Mouse (Mus musculus) liver, embryonic 14.5 days (tissue): ENCODE measurements around the gene Fcrl5. TPM values are rescaled to one million over a fixed set of nuclear protein-coding genes. Genes with fewer than 3 reads are reported as not detected.

Source experiments
- ATAC-seq: fragments of 200-750 bp; cut with Nextera tagmentation; 2 replicates; pipeline ENCODE4 v1.8.0; 2017; ENCODE audit warnings: moderate number of reproducible peaks, mild to moderate bottlenecking, moderate library complexity; ENCODE audit not compliant: insufficient read depth
- DNase-seq, 3 experiments: peaks; one replicate each; pipeline ENCODE4 v3.0.0-alpha.2; 2012 to 2013; ENCODE audit warnings: low read depth in 3 of 3, low spot score in 3 of 3
- H3K27ac ChIP-seq: fragments of 300-500 bp; sonication (generic); 2 replicates; pipeline ENCODE4 v1.5.1; 2014; ENCODE audit warnings: moderate library complexity, mild to moderate bottlenecking, control low read depth, inconsistent platforms
- H3K27me3 ChIP-seq: fragments of 300-500 bp; sonication (generic); 2 replicates; pipeline ENCODE4 v1.6.1; 2014; ENCODE audit warnings: mild to moderate bottlenecking, low read length, moderate library complexity; ENCODE audit not compliant: control insufficient read depth, insufficient read depth
- H3K36me3 ChIP-seq: fragments of 300-500 bp; sonication (generic); replicated peaks from 2 replicates; pipeline ENCODE4 v1.6.1; 2014; ENCODE audit warnings: low read depth; ENCODE audit not compliant: control insufficient read depth, insufficient read depth
- H3K4me1 ChIP-seq, 2 experiments: fragments of 200-500 bp in 1 of 2; fragments of 300-500 bp in 1 of 2; sonication (generic) in 1 of 2; replicated peaks; 2 replicates each; pipeline ENCODE4 v1.6.1; 2012 to 2014; ENCODE audit warnings: antibody characterized with exemption in 1 of 2, inconsistent platforms in 1 of 2, low read length in 1 of 2; ENCODE audit not compliant: control insufficient read depth in 2 of 2, insufficient read depth in 2 of 2
- H3K4me2 ChIP-seq: fragments of 300-500 bp; sonication (generic); 2 replicates; pipeline ENCODE4 v1.6.1; 2014; ENCODE audit warnings: low read depth, mild to moderate bottlenecking, control low read depth, moderate library complexity
- H3K4me3 ChIP-seq, 2 experiments: fragments of 200-500 bp in 1 of 2; fragments of 300-500 bp in 1 of 2; sonication (generic) in 1 of 2; 2 replicates each; pipeline ENCODE4 v1.5.1; 2012 to 2014; ENCODE audit warnings: low read depth in 2 of 2, low read length in 2 of 2, mild to moderate bottlenecking in 2 of 2, control low read depth in 1 of 2, inconsistent platforms in 1 of 2, moderate library complexity in 1 of 2; ENCODE audit not compliant: insufficient read depth in 1 of 2
- H3K9ac ChIP-seq: fragments of 300-500 bp; sonication (generic); replicated peaks from 2 replicates; pipeline ENCODE4 v1.6.1; 2014; ENCODE audit warnings: mild to moderate bottlenecking, control low read depth, moderate library complexity
- H3K9me3 ChIP-seq: fragments of 300-500 bp; sonication (generic); 2 replicates; pipeline ENCODE4 v1.6.1; 2016; ENCODE audit warnings: low read length, mixed read lengths; ENCODE audit not compliant: control insufficient read depth
- CTCF ChIP-seq: IDR thresholded peaks from 2 replicates; pipeline ENCODE4 v1.5.1; 2016; ENCODE audit warnings: antibody characterized with exemption, low read depth, control low read depth
- EP300 ChIP-seq: IDR thresholded peaks from 2 replicates; pipeline ENCODE4 v1.6.1; 2016; ENCODE audit warnings: antibody characterized with exemption, low read depth
- WGBS: fragments of 180-500 bp; shearing (Covaris S2); extraction: QIAGEN DNeasy Blood & Tissue Kit; methylation state at CpG from one replicate; pipeline ENCODE4 v1.1.7; 2014; ENCODE audit not compliant: insufficient replicate concordance; 5-methylcytosine and 5-hydroxymethylcytosine counted together
- polyA plus RNA-seq, 2 experiments: library from polyadenylated mRNA; depleted of rRNA in 1 of 2; stranded (reverse) in 1 of 2; unstranded in 1 of 2; fragments of >200 nt; fragmentation: Nextera tagmentation in 1 of 2; extraction: Ambion mirVana in 1 of 2; gene quantifications; 2 replicates each; pipeline versions ENCODE4 v1.2.1 to v1.2.3; 2012 to 2014

Fcrl5 gene
- polyA plus RNA-seq, 2 experiments = not detected

DNA sequence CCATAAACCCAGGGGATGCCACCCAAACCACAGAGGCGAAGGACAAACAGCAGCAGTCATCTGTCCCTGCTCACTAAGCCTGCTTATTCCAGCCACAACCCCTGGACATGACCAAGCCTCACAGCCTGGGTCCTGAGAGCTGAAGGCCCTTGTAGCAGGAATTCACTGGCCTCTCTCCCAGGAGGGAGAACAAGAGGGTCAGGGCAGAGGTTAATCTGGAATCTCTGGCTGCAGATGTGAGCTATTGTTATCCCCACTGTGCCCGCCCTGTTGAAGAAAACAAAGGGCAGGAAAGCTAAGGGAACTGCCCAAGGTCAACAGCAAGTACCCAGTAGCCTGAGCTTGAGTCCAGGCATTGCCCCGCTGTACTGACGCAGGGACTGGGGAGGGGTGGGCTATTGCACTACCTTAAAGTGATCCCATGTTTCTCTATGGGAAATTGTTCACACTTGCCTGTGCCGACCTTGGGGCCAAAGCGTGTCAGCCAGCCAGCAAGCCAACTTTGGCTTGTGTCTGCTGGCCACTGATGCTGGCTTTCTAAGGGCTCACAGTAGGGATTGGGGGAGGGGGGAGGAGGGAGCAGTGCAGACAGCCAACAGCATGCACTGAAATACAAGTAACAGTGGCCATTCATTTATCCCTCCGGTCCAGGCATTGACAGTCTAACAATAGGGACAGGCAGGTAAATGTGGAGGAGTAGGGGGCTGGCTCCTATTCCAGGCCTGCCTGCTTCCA, 107.1 kb downstream of the Fcrl5 start:
- H3K9me3 ChIP-seq = no peaks in the 10 kb centered on the region
- WGBS = 69% methylated on average over 7 of the region's 7 CpGs
- H3K27me3 ChIP-seq = no peaks in the 10 kb centered on the region
- no peak overlapping the region for H3K9ac ChIP-seq
- no peaks in the 10 kb centered on the region for H3K36me3 ChIP-seq
- DNase-seq (no peak), ATAC-seq (no peak)
- no peak overlapping the region for H3K4me3 ChIP-seq
- H3K4me2 ChIP-seq = no peak overlapping the region
- no peak for TF ChIP-seq CTCF
- TF ChIP-seq EP300 = no peak
- H3K4me1 ChIP-seq = 0 out of 4 replicates have a peak, but pooled peaks cover 0 to 2% of the 10 kb centered on the region in 2 experiments
- no peak overlapping the region for H3K27ac ChIP-seq

DNA sequence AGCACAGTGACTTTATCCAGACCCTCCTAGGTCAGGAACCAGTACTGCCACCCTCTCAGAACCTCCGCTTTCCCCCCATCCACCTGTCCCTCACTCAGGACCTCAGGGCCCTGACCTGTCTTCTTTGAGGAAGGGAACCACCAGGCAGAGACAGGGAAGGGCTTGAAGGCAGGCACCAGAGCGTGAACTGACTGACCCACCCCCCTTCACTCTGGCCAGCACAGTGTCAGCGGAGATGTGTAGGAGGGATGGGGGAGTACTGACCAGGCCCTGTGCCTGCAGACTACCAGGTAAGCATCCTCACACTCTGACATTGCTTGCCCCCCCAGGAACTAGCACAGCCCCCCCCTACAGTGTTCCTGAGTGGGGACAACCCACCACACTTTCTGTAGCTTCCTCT, 110.0 kb downstream of the Fcrl5 start:
- Histone ChIP-seq H3K27me3 (no peaks in the 10 kb centered on the region; the same call in 1 of the 2 replicates), H3K4me1 (no peaks in the 10 kb centered on the region), H3K36me3 (no peaks in the 10 kb centered on the region), H3K4me3 (no peak overlapping the region), H3K9me3 (no peaks in the 10 kb centered on the region), H3K27ac (no peak overlapping the region), H3K9ac (no peak overlapping the region), H3K4me2 (no peak overlapping the region)
- TF ChIP-seq EP300 = no peak
- no peak for TF ChIP-seq CTCF
- WGBS = 74% methylated on average over 3 of the region's 3 CpGs
- no peak for DNase-seq
- ATAC-seq = no peak

DNA sequence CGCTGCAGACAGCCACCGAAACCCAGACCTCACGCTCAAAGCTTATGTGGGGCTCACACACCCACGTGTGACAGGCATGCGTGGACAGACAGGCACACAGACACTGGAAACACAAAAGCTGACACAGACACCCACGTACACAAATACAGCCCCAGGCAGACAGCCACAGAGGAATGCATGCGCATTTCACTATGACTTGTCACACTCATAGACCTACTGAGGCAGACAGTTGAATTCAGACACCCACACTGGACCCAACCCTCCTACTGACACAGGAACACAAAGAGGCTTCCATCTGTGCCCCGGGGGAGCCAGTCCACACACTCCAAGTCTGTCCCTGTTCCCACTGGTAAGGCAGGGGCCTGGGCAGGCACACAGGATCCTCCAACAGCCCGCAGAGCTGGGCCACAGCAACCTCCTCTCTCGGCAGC, 110.7 kb downstream of the Fcrl5 start:
- H3K9me3 ChIP-seq = no peaks in the 10 kb centered on the region
- DNase-seq (no peak), ATAC-seq (no peak)
- no peaks in the 10 kb centered on the region for H3K36me3 ChIP-seq
- H3K4me3 ChIP-seq = no peak overlapping the region
- no peak overlapping the region for H3K4me2 ChIP-seq
- H3K27ac ChIP-seq = no peak overlapping the region
- H3K4me1 ChIP-seq = no peaks in the 10 kb centered on the region
- 69% methylated on average over 10 of the region's 10 CpGs for WGBS
- H3K9ac ChIP-seq = no peak overlapping the region
- no peaks in the 10 kb centered on the region; the same call in 1 of the 2 replicates for H3K27me3 ChIP-seq
- TF ChIP-seq EP300 = no peak
- TF ChIP-seq CTCF = no peak

DNA sequence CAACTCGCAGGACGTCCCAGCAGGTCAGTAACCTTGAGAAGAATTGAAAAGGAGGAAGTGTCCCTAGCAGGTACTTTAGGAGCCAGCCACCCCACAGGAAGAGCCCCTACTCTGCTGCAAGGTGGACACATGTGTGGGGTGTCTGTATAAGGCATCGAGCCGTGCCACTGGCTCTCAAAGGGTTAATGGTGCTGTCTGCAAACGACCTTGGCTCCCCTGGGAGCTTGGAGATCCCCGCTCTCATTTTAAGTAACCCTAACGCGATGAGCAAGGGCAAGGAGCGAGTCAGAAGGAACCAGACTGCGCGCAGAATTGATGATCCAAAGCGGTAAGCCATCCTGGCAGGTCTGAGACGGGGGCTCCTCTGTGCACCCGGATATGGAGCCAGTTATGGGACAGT, 114.3 kb downstream of the Fcrl5 start:
- H3K4me3 ChIP-seq = no peak overlapping the region
- WGBS = 31% methylated on average over 14 of the region's 14 CpGs
- no peaks in the 10 kb centered on the region for H3K9me3 ChIP-seq
- no peak overlapping the region for H3K27ac ChIP-seq
- ATAC-seq (no peak), DNase-seq (no peak)
- no peaks in the 10 kb centered on the region for H3K36me3 ChIP-seq
- H3K4me1 ChIP-seq = no peaks in the 10 kb centered on the region
- TF ChIP-seq CTCF = no peak
- TF ChIP-seq EP300 = no peak
- H3K4me2 ChIP-seq = no peak overlapping the region
- H3K9ac ChIP-seq = no peak overlapping the region
- H3K27me3 ChIP-seq = no peaks in the 10 kb centered on the region; the same call in 1 of the 2 replicates

Other genes starting within 250 kb of the Fcrl5 start
- 0.35 and 0.46 TPM in 2 replicates for gene Fcrls, start 172.0 kb upstream of the Fcrl5 start, polyA plus RNA-seq (2012; rRNA removed)
- 0.63 and 0.91 TPM in 2 replicates for gene Fcrls, start 172.0 kb upstream of the Fcrl5 start, polyA plus RNA-seq (2014; fragmentation: Nextera tagmentation; extraction: Ambion mirVana)
- 40.8 and 52.4 TPM in 2 replicates for gene Cd5l, start 77.9 kb upstream of the Fcrl5 start, polyA plus RNA-seq (2012; rRNA removed)
- gene Cd5l, start 77.9 kb upstream of the Fcrl5 start, polyA plus RNA-seq (2014; fragmentation: Nextera tagmentation; extraction: Ambion mirVana) = 42.0 and 45.7 TPM in 2 replicates
- 0.43 and 0.56 TPM in 2 replicates for gene Fcrl1, start 59.4 kb upstream of the Fcrl5 start, polyA plus RNA-seq (2012; rRNA removed)
- 0.88 and 0.99 TPM in 2 replicates for gene Fcrl1, start 59.4 kb upstream of the Fcrl5 start, polyA plus RNA-seq (2014; fragmentation: Nextera tagmentation; extraction: Ambion mirVana)
- 1.9 and 2.7 TPM in 2 replicates for gene Etv3, start 89.6 kb downstream of the Fcrl5 start, polyA plus RNA-seq (2012; rRNA removed)
- gene Etv3, start 89.6 kb downstream of the Fcrl5 start, polyA plus RNA-seq (2014; fragmentation: Nextera tagmentation; extraction: Ambion mirVana) = 1.3 and 1.8 TPM in 2 replicates
- gene Arhgef11, start 181.8 kb downstream of the Fcrl5 start, polyA plus RNA-seq (2012; rRNA removed) = 2.7 and 3.0 TPM in 2 replicates
- gene Arhgef11, start 181.8 kb downstream of the Fcrl5 start, polyA plus RNA-seq (2014; fragmentation: Nextera tagmentation; extraction: Ambion mirVana) = 2.2 TPM in 2 replicates